Mouse (Mus musculus) liver, postnatal 0 days (tissue): ENCODE data around the gene Sipa1l1. TPM values are rescaled to one million over a fixed set of nuclear protein-coding genes. Genes with fewer than 3 reads are reported as not detected.

ENCODE experiments used
- ATAC-seq: fragments of 200-750 bp; cut with Nextera tagmentation; 2 replicates; pipeline ENCODE4 v1.8.0; 2017; ENCODE audit warnings: mild to moderate bottlenecking, moderate library complexity
- DNase-seq: peaks from one replicate; pipeline ENCODE4 v3.0.0-alpha.2; 2016
- H3K27ac ChIP-seq: fragments of 300-500 bp; sonication (generic); 2 replicates; pipeline ENCODE4 v1.5.1; 2014; ENCODE audit warnings: antibody characterized with exemption, moderate library complexity, mild to moderate bottlenecking, low read depth
- H3K27me3 ChIP-seq: fragments of 300-500 bp; sonication (generic); 2 replicates; pipeline ENCODE4 v1.6.1; 2014; ENCODE audit warnings: low read length, control low read depth, mixed read lengths; ENCODE audit not compliant: insufficient read depth
- H3K36me3 ChIP-seq: fragments of 300-500 bp; sonication (generic); replicated peaks from 2 replicates; pipeline ENCODE4 v1.6.1; 2014; ENCODE audit warnings: mild to moderate bottlenecking, control low read depth, low read length, moderate library complexity, mixed read lengths; ENCODE audit not compliant: insufficient read depth
- H3K4me1 ChIP-seq: fragments of 300-500 bp; sonication (generic); 2 replicates; pipeline ENCODE4 v1.6.1; 2014; ENCODE audit warnings: antibody characterized with exemption, mild to moderate bottlenecking, control low read depth; ENCODE audit not compliant: insufficient read depth
- H3K4me2 ChIP-seq: fragments of 300-500 bp; sonication (generic); 2 replicates; pipeline ENCODE4 v1.6.1; 2014; ENCODE audit warnings: low read depth, mild to moderate bottlenecking, low read length, moderate library complexity, mixed read lengths
- H3K4me3 ChIP-seq: fragments of 300-500 bp; sonication (generic); 2 replicates; pipeline ENCODE4 v1.5.1; 2014; ENCODE audit warnings: low read depth, low read length
- H3K9ac ChIP-seq: fragments of 300-500 bp; sonication (generic); replicated peaks from 2 replicates; pipeline ENCODE4 v1.6.1; 2014; ENCODE audit warnings: mild to moderate bottlenecking, moderate library complexity
- H3K9me3 ChIP-seq: fragments of 300-500 bp; sonication (generic); 2 replicates; pipeline ENCODE4 v1.6.1; 2016; ENCODE audit warnings: mild to moderate bottlenecking, control low read depth, low read length, mixed read lengths
- CTCF ChIP-seq: sonication (generic); IDR thresholded peaks from 2 replicates; pipeline ENCODE4 v1.5.1; 2016; ENCODE audit warnings: antibody characterized with exemption, low read depth
- EP300 ChIP-seq: IDR thresholded peaks from 2 replicates; pipeline ENCODE4 v1.6.1; 2016; ENCODE audit warnings: antibody characterized with exemption, low read depth, mild to moderate bottlenecking
- WGBS: fragments of 180-500 bp; shearing (Covaris S2); extraction: QIAGEN DNeasy Blood & Tissue Kit; methylation state at CpG from one replicate; pipeline ENCODE4 v1.1.7; 2014; ENCODE audit not compliant: insufficient replicate concordance; 5-methylcytosine and 5-hydroxymethylcytosine counted together
- polyA plus RNA-seq: library from polyadenylated mRNA; unstranded; fragments of >200 nt; fragmentation: Nextera tagmentation; extraction: Ambion mirVana; gene quantifications from 2 replicates; pipeline ENCODE4 v1.2.1, GENCODE M21; 2015

The Sipa1l1 gene
- polyA plus RNA-seq, 1 experiment from 2014 or later, result 3.2 TPM

GRCm38 (mm10) chr12:82341181-82341580, 172.1 kb downstream of the Sipa1l1 start:
- no peak for ATAC-seq
- Histone ChIP-seq H3K4me3 (no peak overlapping the region), H3K4me2 (no peak overlapping the region), H3K4me1 (no peaks in the 10 kb centered on the region), H3K36me3 (0 out of 2 replicates have a peak, but pooled peaks cover 2% of the 10 kb centered on the region), H3K27me3 (no peaks in the 10 kb centered on the region), H3K9ac (no peak overlapping the region), H3K27ac (no peak overlapping the region), H3K9me3 (no peaks in the 10 kb centered on the region)
- no peak for DNase-seq
- WGBS, result 86% methylated on average over 8 of the region's 8 CpGs
- TF ChIP-seq CTCF, result no peak
- TF ChIP-seq EP300, result no peak

- no peak overlapping the region for H3K27ac ChIP-seq
Observed at GRCm38 (mm10) chr12:82341696-82342095, 172.6 kb downstream of the Sipa1l1 start.

GRCm38 (mm10) chr12:82350082-82350481, 181.0 kb downstream of the Sipa1l1 start:
- DNase-seq, result no peak

More at GRCm38 (mm10) chr12:82341696-82342095, 172.6 kb downstream of the Sipa1l1 start:
- no peak for DNase-seq
- 0 out of 2 replicates have a peak, but pooled peaks cover 2% of the 10 kb centered on the region for H3K36me3 ChIP-seq
- H3K9me3 ChIP-seq, result no peaks in the 10 kb centered on the region
- no peaks in the 10 kb centered on the region for H3K27me3 ChIP-seq
- 85% methylated on average over 9 of the region's 9 CpGs for WGBS
- no peaks in the 10 kb centered on the region for H3K4me1 ChIP-seq
- H3K4me2 ChIP-seq, result no peak overlapping the region
- TF ChIP-seq EP300 (no peak), CTCF (no peak)
- H3K4me3 ChIP-seq, result no peak overlapping the region
- H3K9ac ChIP-seq, result no peak overlapping the region
- no peak for ATAC-seq

GRCm38 (mm10) chr12:82350891-82351290, 181.8 kb downstream of the Sipa1l1 start:
- 54% methylated on average over 6 of the region's 6 CpGs for WGBS
- H3K36me3 ChIP-seq, result no peaks in the 10 kb centered on the region
- H3K4me3 ChIP-seq, result no peak overlapping the region
- TF ChIP-seq EP300 (no peak), CTCF (no peak)
- no peak overlapping the region for H3K9ac ChIP-seq
- H3K4me1 ChIP-seq, result peaks cover 24% of the 10 kb centered on the region
- H3K27ac ChIP-seq, result no peak overlapping the region
- ATAC-seq (no peak), DNase-seq (peak; percentile 53)
- no peak overlapping the region for H3K4me2 ChIP-seq
- H3K27me3 ChIP-seq, result no peaks in the 10 kb centered on the region
- H3K9me3 ChIP-seq, result no peaks in the 10 kb centered on the region

More at GRCm38 (mm10) chr12:82350082-82350481, 181.0 kb downstream of the Sipa1l1 start:
- no peak for ATAC-seq
- no peaks in the 10 kb centered on the region for H3K36me3 ChIP-seq
- H3K4me2 ChIP-seq, result no peak overlapping the region
- no peaks in the 10 kb centered on the region for H3K9me3 ChIP-seq
- H3K27ac ChIP-seq, result no peak overlapping the region
- no peak overlapping the region for H3K9ac ChIP-seq
- 38% methylated on average over 4 of the region's 11 CpGs for WGBS
- no peaks in the 10 kb centered on the region for H3K27me3 ChIP-seq
- no peak for TF ChIP-seq EP300
- TF ChIP-seq CTCF, result no peak
- peaks cover 22% of the 10 kb centered on the region for H3K4me1 ChIP-seq
- H3K4me3 ChIP-seq, result no peak overlapping the region

- H3K4me1 ChIP-seq, result peaks cover 24% of the 10 kb centered on the region
- no peak overlapping the region for H3K27ac ChIP-seq
- H3K4me3 ChIP-seq, result no peak overlapping the region
- H3K4me2 ChIP-seq, result no peak overlapping the region
- H3K27me3 ChIP-seq, result no peaks in the 10 kb centered on the region
- H3K9ac ChIP-seq, result no peak overlapping the region
- WGBS, result 50% methylated on average over 2 of the region's 2 CpGs
- TF ChIP-seq EP300 (no peak), CTCF (no peak)
- DNase-seq (no peak), ATAC-seq (no peak)
- H3K36me3 ChIP-seq, result no peaks in the 10 kb centered on the region
- no peaks in the 10 kb centered on the region for H3K9me3 ChIP-seq
Observed at GRCm38 (mm10) chr12:82353660-82354059, 184.5 kb downstream of the Sipa1l1 start.

GRCm38 (mm10) chr12:82355419-82356149, 186.5 kb downstream of the Sipa1l1 start:
- no peak for TF ChIP-seq EP300
- TF ChIP-seq CTCF, result no peak
- DNase-seq (no peak), ATAC-seq (no peak)
- Histone ChIP-seq H3K4me3 (no peak overlapping the region), H3K27me3 (no peaks in the 10 kb centered on the region), H3K9me3 (no peaks in the 10 kb centered on the region), H3K4me1 (peaks cover 18% of the 10 kb centered on the region), H3K36me3 (no peaks in the 10 kb centered on the region), H3K9ac (no peak overlapping the region), H3K4me2 (no peak overlapping the region), H3K27ac (no peak overlapping the region)
- 71% methylated on average over 10 of the region's 10 CpGs for WGBS
